Mouse (Mus musculus): ENCODE measurements around the gene Slc15a5. TPM values are rescaled to one million over a fixed set of nuclear protein-coding genes. Genes with fewer than 3 reads are reported as not detected.
"Not testable (repeated sequence)": the region's sequence is repeated elsewhere in the genome, so short reads cannot be mapped to it uniquely, and the experiment has no call there.

Gene Slc15a5
- polyA plus RNA-seq (2015; fragmentation: Nextera tagmentation; extraction: Ambion mirVana): 0.17 TPM in 1 of 2 replicates, not detected in the other

DNA sequence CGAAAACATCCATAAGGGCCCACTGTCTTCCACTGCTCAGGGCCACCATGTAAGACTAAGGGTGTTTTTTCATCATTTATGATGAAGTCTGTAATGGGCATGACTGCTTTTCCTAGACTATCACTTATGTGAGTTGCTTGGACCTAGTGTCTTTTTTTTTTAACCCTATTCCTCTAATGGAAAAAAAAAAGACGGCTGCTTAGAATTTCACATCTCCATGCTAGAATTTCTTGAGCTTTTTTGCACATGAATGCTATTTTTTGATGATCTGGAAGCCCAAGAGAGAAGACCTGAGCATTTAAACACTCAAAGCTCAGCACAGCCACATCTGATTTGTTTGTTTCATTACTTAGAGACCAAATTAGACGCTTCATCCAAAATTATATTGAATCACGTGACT, at the start of gene Slc15a5:
Gene Slc15a5 (minus strand): TSS at position 101 of the 400 bp plus-strand sequence.
- no peak within 1 kb of the TSS for H3K4me2 ChIP-seq
- no peaks in the 10 kb centered on the region for H3K4me1 ChIP-seq (replicated peaks)
- no peak for ATAC-seq (ENCODE audit: low read depth)
- no peaks in the 10 kb centered on the region for H3K36me3 ChIP-seq
- WGBS: 87% methylated on average over 4 of the region's 4 CpGs
- no peak within 1 kb of the TSS for H3K4me3 ChIP-seq
- H3K9me3 ChIP-seq: no peaks in the 10 kb centered on the region
- no peak within 1 kb of the TSS for H3K27ac ChIP-seq (replicated peaks)
- no peak within 1 kb of the TSS for H3K9ac ChIP-seq
- no peaks in the 10 kb centered on the region for H3K27me3 ChIP-seq

DNA sequence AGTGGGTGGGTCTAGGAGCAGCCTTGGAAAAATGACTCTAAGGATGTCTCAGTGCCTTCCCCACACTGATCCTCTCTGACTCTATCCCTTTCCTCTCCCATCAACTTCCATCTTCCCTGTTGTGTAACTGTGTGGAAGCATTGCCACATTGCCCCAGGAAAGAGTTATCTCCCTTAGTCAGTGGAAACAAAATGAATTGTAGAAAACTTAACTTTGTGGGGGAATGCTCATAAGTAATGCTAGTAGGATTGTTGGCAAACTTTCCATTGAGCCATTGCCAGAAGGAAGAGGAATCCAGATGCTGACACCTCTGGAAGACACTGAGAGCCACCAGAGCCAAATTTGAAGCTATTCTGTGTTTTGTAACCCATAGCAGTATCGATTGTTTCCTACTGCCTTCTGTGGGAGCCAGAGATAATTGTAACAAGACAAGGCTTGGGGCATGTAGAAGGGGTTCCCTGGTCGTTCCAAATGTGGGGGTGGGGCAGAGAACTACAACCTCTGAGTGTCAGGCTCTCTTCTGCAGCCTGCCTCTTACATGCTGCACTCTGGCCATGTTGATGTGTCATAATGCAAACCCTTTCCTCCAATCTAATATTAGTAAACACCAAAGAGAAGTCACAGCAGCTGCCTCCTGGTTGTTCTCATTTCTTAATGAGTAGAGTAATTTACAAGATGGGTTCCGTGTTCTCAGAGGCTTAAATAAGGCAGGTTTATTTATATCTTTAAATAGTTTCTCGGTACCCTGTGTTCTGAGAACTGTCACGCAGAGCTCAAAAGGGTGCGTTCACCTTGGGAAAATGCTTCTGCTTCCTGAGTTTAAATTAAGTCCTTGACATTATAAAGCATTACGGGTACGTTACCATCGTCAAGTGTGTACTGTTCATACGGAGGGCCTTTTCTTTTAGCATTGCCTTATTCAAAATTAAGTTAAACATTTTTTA, 48.9 kb upstream of the Slc15a5 start:
- no peaks in the 10 kb centered on the region for H3K9me3 ChIP-seq
- no peaks in the 10 kb centered on the region for H3K36me3 ChIP-seq
- H3K27ac ChIP-seq (replicated peaks): no peak overlapping the region
- no peaks in the 10 kb centered on the region for H3K27me3 ChIP-seq
- no peaks in the 10 kb centered on the region for H3K4me1 ChIP-seq (replicated peaks)
- WGBS: 82% methylated on average over 10 of the region's 10 CpGs
- no peak for ATAC-seq (ENCODE audit: low read depth)
- no peak overlapping the region for H3K4me3 ChIP-seq
- H3K4me2 ChIP-seq: no peak overlapping the region
- no peak overlapping the region for H3K9ac ChIP-seq

DNA sequence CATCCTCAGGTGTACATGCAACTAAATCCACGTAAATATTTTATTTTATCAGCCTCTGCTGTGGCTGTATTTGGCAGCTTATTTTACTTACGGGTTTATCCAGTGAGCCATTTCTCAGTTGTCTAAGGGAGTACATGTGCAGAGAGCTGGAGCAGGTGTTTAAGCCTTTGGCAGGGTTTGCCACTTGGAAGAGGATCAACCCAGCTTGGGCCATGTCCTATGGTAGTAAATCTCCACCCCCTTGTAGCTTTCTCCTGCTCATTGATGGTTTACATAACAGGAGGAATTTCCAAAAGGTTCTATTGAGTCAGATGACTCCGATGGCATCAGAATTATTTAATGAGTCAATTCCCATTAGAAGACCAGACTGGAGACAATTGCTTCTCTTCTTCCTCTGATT, 37.8 kb upstream of the Slc15a5 start:
- Histone ChIP-seq H3K36me3 (no peaks in the 10 kb centered on the region), H3K27me3 (no peaks in the 10 kb centered on the region), H3K9ac (no peak overlapping the region), H3K4me3 (no peak overlapping the region), H3K27ac (replicated peaks) (no peak overlapping the region), H3K9me3 (no peaks in the 10 kb centered on the region), H3K4me1 (replicated peaks) (no peaks in the 10 kb centered on the region; the same call in 1 of the 2 replicates), H3K4me2 (no peak overlapping the region)
- ATAC-seq (ENCODE audit: low read depth): no peak
- WGBS: 82% methylated on average over 3 of the region's 3 CpGs

GRCm38 (mm10) chr6:138104559-138104958, 24.8 kb upstream of the Slc15a5 start:
- no peaks in the 10 kb centered on the region for H3K27me3 ChIP-seq
- H3K4me1 ChIP-seq (replicated peaks): no peaks in the 10 kb centered on the region
- no peaks in the 10 kb centered on the region for H3K9me3 ChIP-seq
- H3K27ac ChIP-seq (replicated peaks): no peak overlapping the region
- no peaks in the 10 kb centered on the region for H3K36me3 ChIP-seq
- no peak for ATAC-seq (ENCODE audit: low read depth)
- no peak overlapping the region for H3K4me3 ChIP-seq
- no peak overlapping the region for H3K4me2 ChIP-seq
- H3K9ac ChIP-seq: no peak overlapping the region

DNA sequence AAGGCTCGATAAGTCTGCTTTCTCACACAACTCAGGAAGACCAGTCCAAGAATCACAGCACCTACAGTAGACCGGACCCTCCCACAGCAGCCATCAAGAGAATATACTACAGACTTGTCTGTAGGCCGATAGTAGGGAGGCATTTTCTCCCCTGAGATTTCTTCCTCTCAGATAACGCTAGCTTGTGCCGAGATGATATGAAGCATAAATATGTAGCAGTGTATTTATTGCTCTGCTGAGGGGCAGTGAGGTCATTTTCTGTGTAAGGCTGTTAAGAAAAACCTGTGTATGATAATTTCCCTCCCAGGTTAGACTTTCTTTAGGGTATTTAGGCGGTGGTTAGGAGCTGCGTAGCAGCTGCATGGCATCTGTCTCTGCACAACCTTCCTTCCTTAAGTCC, 23.2 kb upstream of the Slc15a5 start:
- Histone ChIP-seq H3K27ac (replicated peaks) (no peak overlapping the region), H3K9me3 (no peaks in the 10 kb centered on the region), H3K9ac (no peak overlapping the region), H3K4me1 (replicated peaks) (no peaks in the 10 kb centered on the region), H3K4me3 (no peak overlapping the region), H3K4me2 (no peak overlapping the region), H3K36me3 (no peaks in the 10 kb centered on the region), H3K27me3 (no peaks in the 10 kb centered on the region)
- ATAC-seq (ENCODE audit: low read depth): no peak
- 80% methylated on average over 7 of the region's 7 CpGs for WGBS

DNA sequence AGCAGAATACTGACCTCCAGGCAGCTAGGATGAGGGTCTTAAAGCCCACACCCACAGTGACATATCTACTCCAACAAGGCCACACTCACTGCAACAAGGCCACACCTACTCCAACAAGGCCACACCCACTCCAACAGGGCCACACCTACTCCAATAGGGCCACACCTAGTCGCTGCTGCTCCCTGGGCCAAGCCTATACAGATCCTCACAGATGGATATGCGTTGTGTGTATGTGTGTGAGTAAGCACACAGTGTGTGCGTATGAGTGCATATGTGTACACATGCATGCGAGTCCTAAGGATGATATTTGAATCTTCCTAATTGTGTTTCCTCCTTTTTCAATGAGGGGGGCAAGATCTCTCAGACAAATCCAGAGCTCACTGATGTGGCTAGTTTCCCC, 22.1 kb upstream of the Slc15a5 start:
- Histone ChIP-seq H3K27me3 (no peaks in the 10 kb centered on the region), H3K9ac (no peak overlapping the region), H3K9me3 (no peaks in the 10 kb centered on the region), H3K4me3 (no peak overlapping the region), H3K4me1 (replicated peaks) (no peaks in the 10 kb centered on the region), H3K36me3 (no peaks in the 10 kb centered on the region), H3K4me2 (no peak overlapping the region), H3K27ac (replicated peaks) (no peak overlapping the region)
- ATAC-seq (ENCODE audit: low read depth): no peak
- WGBS: 89% methylated on average over 4 of the region's 4 CpGs

GRCm38 (mm10) chr6:138099646-138100045, 19.9 kb upstream of the Slc15a5 start:
- no peak overlapping the region for H3K4me2 ChIP-seq
- no peak for ATAC-seq (ENCODE audit: low read depth)
- no peak overlapping the region for H3K27ac ChIP-seq (replicated peaks)
- no peaks in the 10 kb centered on the region for H3K4me1 ChIP-seq (replicated peaks)
- no peak overlapping the region for H3K9ac ChIP-seq
- H3K27me3 ChIP-seq: no peaks in the 10 kb centered on the region
- no peaks in the 10 kb centered on the region for H3K9me3 ChIP-seq
- no peak overlapping the region for H3K4me3 ChIP-seq
- H3K36me3 ChIP-seq: no peaks in the 10 kb centered on the region
- WGBS: 77% methylated on average over 3 of the region's 3 CpGs

DNA sequence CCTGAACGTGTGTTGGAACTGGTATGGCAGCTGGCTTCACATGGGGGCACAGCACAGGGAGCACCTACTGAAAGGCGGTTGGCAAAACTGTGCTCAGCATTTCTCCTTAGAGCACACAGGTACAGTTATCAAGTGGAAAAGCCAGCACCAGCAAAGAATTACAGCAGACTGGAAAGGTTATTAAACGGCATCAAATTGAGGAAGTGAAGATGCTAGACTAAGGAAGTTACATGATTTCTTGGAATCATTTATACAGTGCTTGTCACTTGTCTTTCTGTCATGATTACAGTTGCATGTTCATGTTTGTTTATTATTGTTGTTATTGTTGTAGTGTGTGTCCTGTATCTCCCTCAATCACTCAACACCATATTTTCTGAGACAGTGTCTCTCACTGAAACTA, 15.3 kb upstream of the Slc15a5 start:
- WGBS: 91% methylated on average over 3 of the region's 3 CpGs
- Histone ChIP-seq H3K36me3 (no peaks in the 10 kb centered on the region), H3K27me3 (no peaks in the 10 kb centered on the region), H3K4me2 (no peak overlapping the region), H3K9me3 (no peaks in the 10 kb centered on the region), H3K27ac (replicated peaks) (no peak overlapping the region), H3K4me1 (replicated peaks) (no peaks in the 10 kb centered on the region), H3K9ac (no peak overlapping the region), H3K4me3 (no peak overlapping the region)
- ATAC-seq (ENCODE audit: low read depth): no peak

DNA sequence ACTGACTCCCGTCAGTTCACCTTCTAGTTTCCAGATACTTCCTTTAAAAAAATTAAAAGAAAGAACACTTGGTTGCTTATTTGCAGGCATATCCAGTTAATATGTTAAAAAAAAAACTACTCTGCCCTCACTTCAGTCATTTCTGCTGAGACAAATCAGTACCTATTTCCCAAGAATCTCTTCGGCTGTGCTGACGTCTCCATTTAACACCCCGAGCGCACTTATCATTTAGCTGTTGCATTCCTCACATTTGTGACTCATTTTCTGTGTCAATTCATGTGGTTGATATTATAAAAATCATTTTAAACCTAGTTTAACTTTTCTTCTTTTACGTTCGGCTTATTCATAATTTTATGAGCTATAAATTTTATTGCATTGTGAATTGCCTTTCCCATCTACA, 12.7 kb upstream of the Slc15a5 start:
- no peak overlapping the region for H3K27ac ChIP-seq (replicated peaks)
- H3K9ac ChIP-seq: no peak overlapping the region

DNA sequence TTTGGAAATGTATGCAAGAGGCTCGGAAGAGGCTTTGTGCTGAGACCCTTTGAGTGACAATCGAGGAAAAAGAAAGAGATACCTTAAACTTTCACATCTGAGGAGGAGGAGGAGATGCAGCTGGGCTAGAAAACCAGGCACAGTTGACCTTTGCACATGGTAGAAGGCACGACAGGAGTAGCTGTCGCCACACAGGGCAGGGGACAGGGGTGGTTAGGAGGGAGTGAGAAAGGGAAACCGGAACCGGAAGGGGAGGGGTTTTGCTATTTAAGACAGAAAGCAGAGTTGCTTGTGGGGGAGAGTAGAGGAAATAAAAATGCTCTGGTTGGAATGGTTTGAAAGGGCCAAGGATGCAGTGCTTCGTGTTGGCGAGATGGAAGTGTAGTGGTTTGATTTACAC, 9.4 kb upstream of the Slc15a5 start:
- Histone ChIP-seq H3K4me2 (no peak overlapping the region), H3K4me3 (no peak overlapping the region), H3K27ac (replicated peaks) (no peak overlapping the region), H3K9me3 (no peaks in the 10 kb centered on the region), H3K27me3 (no peaks in the 10 kb centered on the region), H3K4me1 (replicated peaks) (no peaks in the 10 kb centered on the region), H3K36me3 (no peaks in the 10 kb centered on the region), H3K9ac (no peak overlapping the region)
- no peak for ATAC-seq (ENCODE audit: low read depth)
- WGBS: 72% methylated on average over 8 of the region's 8 CpGs

More for the DNA sequence above, 12.7 kb upstream of the Slc15a5 start:
- no peak for ATAC-seq (ENCODE audit: low read depth)
- no peaks in the 10 kb centered on the region for H3K27me3 ChIP-seq
- no peaks in the 10 kb centered on the region for H3K36me3 ChIP-seq
- H3K4me3 ChIP-seq: no peak overlapping the region
- H3K9me3 ChIP-seq: no peaks in the 10 kb centered on the region
- 88% methylated on average over 7 of the region's 7 CpGs for WGBS
- H3K4me2 ChIP-seq: no peak overlapping the region
- no peaks in the 10 kb centered on the region for H3K4me1 ChIP-seq (replicated peaks)

DNA sequence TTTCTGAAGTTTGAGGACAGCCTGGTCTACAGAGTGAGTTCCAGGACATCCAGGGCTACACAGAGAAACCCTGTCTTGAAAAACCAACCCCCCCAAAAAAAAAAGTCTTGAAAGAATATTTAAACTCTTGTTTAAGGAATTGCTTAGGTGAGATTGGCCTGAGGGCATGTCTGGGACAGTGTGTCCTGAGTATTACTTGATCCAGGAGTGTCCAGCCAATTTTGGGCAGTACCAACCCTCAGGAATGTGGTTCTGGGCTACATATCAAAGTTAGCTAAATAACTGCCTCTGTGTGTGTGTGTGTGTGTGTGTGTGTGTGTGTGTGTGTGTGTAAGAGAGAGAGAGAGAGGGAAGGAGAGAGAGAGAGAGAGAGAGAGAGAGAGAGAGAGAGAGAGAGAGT, 6.7 kb upstream of the Slc15a5 start:
- ATAC-seq (ENCODE audit: low read depth); H3K4me3 ChIP-seq; H3K4me1 ChIP-seq (replicated peaks); H3K27ac ChIP-seq (replicated peaks); H3K4me2 ChIP-seq; H3K27me3 ChIP-seq; H3K36me3 ChIP-seq; H3K9me3 ChIP-seq; H3K9ac ChIP-seq: not testable (repeated sequence)

- Histone ChIP-seq H3K27me3 (no peaks in the 10 kb centered on the region), H3K4me3 (no peak overlapping the region), H3K27ac (replicated peaks) (no peak overlapping the region), H3K4me1 (replicated peaks) (no peaks in the 10 kb centered on the region), H3K9me3 (no peaks in the 10 kb centered on the region), H3K36me3 (no peaks in the 10 kb centered on the region), H3K9ac (no peak overlapping the region), H3K4me2 (no peak overlapping the region)
- no peak for ATAC-seq (ENCODE audit: low read depth)
- 92% methylated on average over 6 of the region's 6 CpGs for WGBS
Observed at GRCm38 (mm10) chr6:138080778-138081549, 1.2 kb upstream of the Slc15a5 start.

Data from neural tube, embryonic 13.5 days (tissue).